ENCODE assay signal across 25 mouse cellular contexts in genomic region chr5:139373126-139373525, GRCm38 (mm10). TPM values are rescaled to one million over a fixed set of nuclear protein-coding genes. Genes with fewer than 3 reads are reported as not detected.
DNase-seq lines count a peak whose midpoint lies in the region; ATAC-seq lines count a peak whose summit lies in the region.
"Had no signal": no experiment of that assay in that cellular context is flagged by ENCODE, and none has a peak within 500 bp of the region (broad histone marks: within the 10 kb centered on the region; RNA-seq: fewer than 3 reads in every experiment).

No protein-coding gene starts in this region.

- no peak overlapping the region for H3K9ac ChIP-seq in midbrain, embryonic 16.5 days (ENCODE audit: low read depth, low read length)
- peak overlapping the region; percentile 93; the same call in 1 of the 2 replicates for H3K9ac ChIP-seq in liver, embryonic 13.5 days
- H3K9ac ChIP-seq in neural tube, embryonic 15.5 days (replicated peaks) = no peak overlapping the region
- H3K9ac ChIP-seq: limb, embryonic 13.5 days had no signal

- no peak overlapping the region for H3K27ac ChIP-seq in midbrain, embryonic 16.5 days (ENCODE audit: low read length)
- no peak overlapping the region for H3K27ac ChIP-seq in midbrain, embryonic 10.5 days (replicated peaks)
- peak overlapping the region; percentile 100 for H3K27ac ChIP-seq in liver, embryonic 13.5 days
- no peak overlapping the region for H3K27ac ChIP-seq in neural tube, embryonic 15.5 days (replicated peaks)
- H3K27ac ChIP-seq: limb, embryonic 13.5 days had no signal

- WGBS in midbrain, embryonic 16.5 days = 90% methylated on average over 3 of the region's 3 CpGs
- WGBS in midbrain, embryonic 10.5 days = 87% methylated on average over 3 of the region's 3 CpGs
- WGBS in liver, embryonic 13.5 days (ENCODE audit: insufficient replicate concordance) = 63% methylated on average over 3 of the region's 3 CpGs
- 86% methylated on average over 3 of the region's 3 CpGs for WGBS in neural tube, embryonic 15.5 days

- H3K4me1 ChIP-seq in midbrain, embryonic 16.5 days (ENCODE audit: control insufficient read depth, insufficient read depth, low read length) = peaks cover 20% of the 10 kb centered on the region
- peaks cover 49% of the 10 kb centered on the region for H3K4me1 ChIP-seq in midbrain, embryonic 10.5 days
- peaks cover 95% of the 10 kb centered on the region for H3K4me1 ChIP-seq in liver, embryonic 13.5 days (replicated peaks)
- peaks cover 32% of the 10 kb centered on the region for H3K4me1 ChIP-seq in neural tube, embryonic 15.5 days

- no peak overlapping the region for H3K4me3 ChIP-seq in midbrain, embryonic 16.5 days (ENCODE audit: low read depth, low read length)
- H3K4me3 ChIP-seq in midbrain, embryonic 10.5 days = no peak overlapping the region
- H3K4me3 ChIP-seq in liver, embryonic 13.5 days (replicated peaks) = no peak overlapping the region
- H3K4me3 ChIP-seq in neural tube, embryonic 15.5 days (replicated peaks) = no peak overlapping the region

- peak overlapping the region; percentile 87 for H3K4me2 ChIP-seq in midbrain, embryonic 16.5 days (ENCODE audit: low read length)
- peak overlapping the region; percentile 93 for H3K4me2 ChIP-seq in liver, embryonic 13.5 days
- no peak overlapping the region for H3K4me2 ChIP-seq in neural tube, embryonic 15.5 days

- DNase-seq in kidney, adult 11 months = peak; percentile 57
- DNase-seq in kidney, postnatal 4 days = no peak
- DNase-seq in midbrain, embryonic 10.5 days (ENCODE audit: low spot score) = no peak
- DNase-seq in liver, embryonic 13.5 days = no peak
- DNase-seq in naive thymus-derived CD4-positive, alpha-beta T cell, adult 2 months (ENCODE audit: low read depth) = peak; percentile 31
- no peak for DNase-seq in gastrocnemius, postnatal 25 days
- DNase-seq: adrenal gland, postnatal 10 days; cerebellum, postnatal 10 days; forebrain, postnatal 0 days; lung, postnatal 14 days; retina, postnatal 1 day had no signal

- H3K9me3 ChIP-seq in midbrain, embryonic 16.5 days (replicated peaks; ENCODE audit: control insufficient read depth, low read length, poor library complexity, severe bottlenecking) = no peaks in the 10 kb centered on the region
- no peaks in the 10 kb centered on the region for H3K9me3 ChIP-seq in midbrain, embryonic 10.5 days (replicated peaks)
- no peaks in the 10 kb centered on the region for H3K9me3 ChIP-seq in liver, embryonic 13.5 days (replicated peaks)
- H3K9me3 ChIP-seq in neural tube, embryonic 15.5 days (replicated peaks) = no peaks in the 10 kb centered on the region
- H3K9me3 ChIP-seq: embryonic facial prominence, embryonic 10.5 days; limb, embryonic 13.5 days had no signal

- H3K36me3 ChIP-seq in midbrain, embryonic 16.5 days (ENCODE audit: control insufficient read depth, insufficient read depth, low read length) = no peaks in the 10 kb centered on the region
- no peaks in the 10 kb centered on the region for H3K36me3 ChIP-seq in midbrain, embryonic 10.5 days
- H3K36me3 ChIP-seq in liver, embryonic 13.5 days = no peaks in the 10 kb centered on the region
- H3K36me3 ChIP-seq in neural tube, embryonic 15.5 days = no peaks in the 10 kb centered on the region
- H3K36me3 ChIP-seq: embryonic facial prominence, embryonic 10.5 days; limb, embryonic 13.5 days had no signal

- ATAC-seq in midbrain, embryonic 16.5 days = no peak
- ATAC-seq in liver, embryonic 13.5 days (ENCODE audit: low read depth) = no peak
- ATAC-seq in neural tube, embryonic 15.5 days (ENCODE audit: low FRiP score) = no peak
- ATAC-seq: CD4-positive, CD25-positive, alpha-beta regulatory T cell, adult 4 months; intestine, postnatal 0 days had no signal

- H3K27me3 ChIP-seq in midbrain, embryonic 16.5 days (ENCODE audit: control insufficient read depth, insufficient read depth, low read depth, low read length) = no peaks in the 10 kb centered on the region
- no peaks in the 10 kb centered on the region for H3K27me3 ChIP-seq in midbrain, embryonic 10.5 days (ENCODE audit: low read depth, poor library complexity, severe bottlenecking)
- no peaks in the 10 kb centered on the region for H3K27me3 ChIP-seq in liver, embryonic 13.5 days
- H3K27me3 ChIP-seq in neural tube, embryonic 15.5 days (replicated peaks) = no peaks in the 10 kb centered on the region
- H3K27me3 ChIP-seq: limb, embryonic 13.5 days had no signal

RNA-seq across cellular contexts. Expression of gene Gpr146, which starts 4.4 kb away (rescaled TPM):
- 2.5 and 2.9 TPM in 2 replicates for polyA plus RNA-seq in midbrain, embryonic 16.5 days (2015; fragmentation: Nextera tagmentation; extraction: Ambion mirVana)
- 1.7 and 2.0 TPM in 2 replicates for polyA plus RNA-seq in midbrain, embryonic 10.5 days (2016; fragmentation: Nextera tagmentation; extraction: Ambion mirVana)
- polyA plus RNA-seq in liver, embryonic 13.5 days (2015; fragmentation: Nextera tagmentation; extraction: Ambion mirVana) = 18.8 and 20.2 TPM in 2 replicates
- polyA plus RNA-seq in neural tube, embryonic 15.5 days (2015; fragmentation: Nextera tagmentation; extraction: Ambion mirVana) = 2.6 and 3.0 TPM in 2 replicates
- 10 to 100 TPM; 23.5 to 23.6 TPM for total RNA-seq in gastrocnemius, postnatal 25 days (2021)

RNA-seq across cellular contexts. Expression of gene Cyp2w1, which starts 20.7 kb away (rescaled TPM):
- not detected in 2 replicates for polyA plus RNA-seq in midbrain, embryonic 16.5 days (2015; fragmentation: Nextera tagmentation; extraction: Ambion mirVana)
- polyA plus RNA-seq in midbrain, embryonic 10.5 days (2016; fragmentation: Nextera tagmentation; extraction: Ambion mirVana) = not detected in 2 replicates
- polyA plus RNA-seq in liver, embryonic 13.5 days (2015; fragmentation: Nextera tagmentation; extraction: Ambion mirVana) = not detected in 2 replicates
- 2.1 TPM in 1 of 2 replicates, not detected in the other for polyA plus RNA-seq in neural tube, embryonic 15.5 days (2015; fragmentation: Nextera tagmentation; extraction: Ambion mirVana)
- not detected for total RNA-seq in gastrocnemius, postnatal 25 days (2021)
- total RNA-seq: adrenal gland, postnatal 10 days; forebrain, postnatal 0 days; gastrocnemius, adult 8-10 months; layer of hippocampus, adult 8-10 months; MEL had no signal
- polyA plus RNA-seq: CD4-positive, CD25-positive, alpha-beta regulatory T cell, adult 4 months; embryonic facial prominence, embryonic 10.5 days; forebrain, postnatal 0 days; heart, embryonic 14.5 days; hindbrain, embryonic 14.5 days; neural tube, embryonic 14.5 days; spleen, adult 2 months had no signal

RNA-seq across cellular contexts. Expression of gene Cox19, which starts 21.9 kb away (rescaled TPM):
- polyA plus RNA-seq in midbrain, embryonic 16.5 days (2015; fragmentation: Nextera tagmentation; extraction: Ambion mirVana) = 102 and 105 TPM in 2 replicates
- 123 and 134 TPM in 2 replicates for polyA plus RNA-seq in midbrain, embryonic 10.5 days (2016; fragmentation: Nextera tagmentation; extraction: Ambion mirVana)
- polyA plus RNA-seq in liver, embryonic 13.5 days (2015; fragmentation: Nextera tagmentation; extraction: Ambion mirVana) = 68.5 and 72.3 TPM in 2 replicates
- polyA plus RNA-seq in neural tube, embryonic 15.5 days (2015; fragmentation: Nextera tagmentation; extraction: Ambion mirVana) = 105 and 107 TPM in 2 replicates
- total RNA-seq in gastrocnemius, postnatal 25 days (2021) = 10 to 100 TPM; 74.4 to 86.5 TPM

RNA-seq across cellular contexts. Expression of gene C130050O18Rik, which starts 32.0 kb away (rescaled TPM):
- 0.14 and 0.39 TPM in 2 replicates for polyA plus RNA-seq in midbrain, embryonic 16.5 days (2015; fragmentation: Nextera tagmentation; extraction: Ambion mirVana)
- 0.32 and 0.39 TPM in 2 replicates for polyA plus RNA-seq in midbrain, embryonic 10.5 days (2016; fragmentation: Nextera tagmentation; extraction: Ambion mirVana)
- 0.89 and 1.1 TPM in 2 replicates for polyA plus RNA-seq in liver, embryonic 13.5 days (2015; fragmentation: Nextera tagmentation; extraction: Ambion mirVana)
- 0.47 and 0.64 TPM in 2 replicates for polyA plus RNA-seq in neural tube, embryonic 15.5 days (2015; fragmentation: Nextera tagmentation; extraction: Ambion mirVana)
- under 1 TPM; 0.32 to 0.61 TPM for total RNA-seq in gastrocnemius, postnatal 25 days (2021)
- total RNA-seq: forebrain, postnatal 0 days had no signal
- polyA plus RNA-seq: CD4-positive, CD25-positive, alpha-beta regulatory T cell, adult 4 months; erythroblast, embryonic 14.5 days had no signal

RNA-seq across cellular contexts. Expression of gene Adap1, which starts 47.7 kb away (rescaled TPM):
- polyA plus RNA-seq in midbrain, embryonic 16.5 days (2015; fragmentation: Nextera tagmentation; extraction: Ambion mirVana) = 66.9 and 68.5 TPM in 2 replicates
- polyA plus RNA-seq in midbrain, embryonic 10.5 days (2016; fragmentation: Nextera tagmentation; extraction: Ambion mirVana) = 0.37 and 0.53 TPM in 2 replicates
- 2.6 and 3.3 TPM in 2 replicates for polyA plus RNA-seq in liver, embryonic 13.5 days (2015; fragmentation: Nextera tagmentation; extraction: Ambion mirVana)
- 86.2 and 132 TPM in 2 replicates for polyA plus RNA-seq in neural tube, embryonic 15.5 days (2015; fragmentation: Nextera tagmentation; extraction: Ambion mirVana)
- 1 to 10 TPM; 1.1 to 1.4 TPM for total RNA-seq in gastrocnemius, postnatal 25 days (2021)

Comparison
In these comparisons a context has a peak if more than half of its experiments do, and no peak if none do; other contexts are left out.
1. DNase-seq: peak in kidney, adult 11 months (single experiment) and naive thymus-derived CD4-positive, alpha-beta T cell, adult 2 months (single experiment); none in kidney, postnatal 4 days (0 of 2), midbrain, embryonic 10.5 days (single experiment), liver, embryonic 13.5 days (single experiment) and gastrocnemius, postnatal 25 days (single experiment).